Mouse (Mus musculus) heart, embryonic 10.5 days (tissue): ENCODE measurements around the gene Iffo1. TPM values are rescaled to one million over a fixed set of nuclear protein-coding genes. Genes with fewer than 3 reads are reported as not detected.

Experiments
- DNase-seq: peaks from one replicate; pipeline ENCODE4 v3.0.0-alpha.2; 2017; ENCODE audit warnings: low spot score
- H3K27ac ChIP-seq: fragments of 300-500 bp; sonication (generic); 2 replicates; pipeline ENCODE4 v1.5.1; 2016; ENCODE audit warnings: mild to moderate bottlenecking
- H3K27me3 ChIP-seq: fragments of 300-500 bp; sonication (generic); 2 replicates; pipeline ENCODE4 v1.6.1; 2016; ENCODE audit warnings: mild to moderate bottlenecking; ENCODE audit not compliant: poor library complexity, insufficient read depth, severe bottlenecking
- H3K36me3 ChIP-seq: fragments of 300-500 bp; sonication (generic); 2 replicates; pipeline ENCODE4 v1.6.1; 2016; ENCODE audit warnings: mild to moderate bottlenecking, moderate library complexity
- H3K4me1 ChIP-seq: fragments of 300-500 bp; sonication (generic); 2 replicates; pipeline ENCODE4 v1.6.1; 2016; ENCODE audit warnings: mild to moderate bottlenecking
- H3K4me3 ChIP-seq: fragments of 300-500 bp; sonication (generic); 2 replicates; pipeline ENCODE4 v1.5.1; 2016; ENCODE audit warnings: mild to moderate bottlenecking, moderate library complexity
- H3K9me3 ChIP-seq: fragments of 300-500 bp; sonication (generic); 2 replicates; pipeline ENCODE4 v1.6.1; 2016; ENCODE audit warnings: mild to moderate bottlenecking, moderate library complexity
- WGBS: fragments of 180-500 bp; shearing (Covaris S2); methylation state at CpG from one replicate; pipeline ENCODE4 v1.1.7; 2016; 5-methylcytosine and 5-hydroxymethylcytosine counted together
- polyA plus RNA-seq: library from polyadenylated mRNA; unstranded; fragments of >200 nt; fragmentation: Nextera tagmentation; extraction: Ambion mirVana; gene quantifications from 2 replicates; pipeline ENCODE4 v1.2.1, GENCODE M21; 2016

The Iffo1 gene
- polyA plus RNA-seq: 11.7 and 11.9 TPM in 2 replicates

- WGBS: under 1% methylated on average over 16 of the region's 16 CpGs
These were observed at the start of gene Iffo1 for GRCm38 (mm10) chr6:125145001-125145400. Gene Iffo1, plus strand, starts transcription at chr6:125145241.

GRCm38 (mm10) chr6:125095391-125096278 lies 49.4 kb upstream of the Iffo1 start, which contains the start of gene Chd4:
Gene Chd4, plus strand, starts transcription at chr6:125095981.
- H3K9me3 ChIP-seq: no peaks in the 10 kb centered on the region
- H3K4me1 ChIP-seq: peaks cover 50% of the 10 kb centered on the region
- peak; percentile 96 for DNase-seq
- H3K4me3 ChIP-seq: peak within 1 kb of the TSS; percentile 98
- peaks cover 27% of the 10 kb centered on the region for H3K36me3 ChIP-seq
- no peaks in the 10 kb centered on the region for H3K27me3 ChIP-seq
- WGBS: 2% methylated on average over 45 of the region's 45 CpGs
- H3K27ac ChIP-seq: peak within 1 kb of the TSS; percentile 98

More at GRCm38 (mm10) chr6:125145001-125145400, at the start of gene Iffo1:
- Histone ChIP-seq H3K9me3 (no peaks in the 10 kb centered on the region), H3K36me3 (peaks cover 46% of the 10 kb centered on the region), H3K27me3 (no peaks in the 10 kb centered on the region), H3K4me3 (peak within 1 kb of the TSS; percentile 86), H3K4me1 (peaks cover 58% of the 10 kb centered on the region), H3K27ac (peak within 1 kb of the TSS; percentile 92)
- DNase-seq: peak; percentile 97

- peaks cover 33% of the 10 kb centered on the region for H3K36me3 ChIP-seq
- no peak for DNase-seq
- peak overlapping the region; percentile 98 for H3K27ac ChIP-seq
- under 1% methylated on average over 18 of the region's 32 CpGs for WGBS
- H3K27me3 ChIP-seq: no peaks in the 10 kb centered on the region
- H3K4me3 ChIP-seq: peak overlapping the region; percentile 98
- H3K9me3 ChIP-seq: no peaks in the 10 kb centered on the region
- peaks cover 54% of the 10 kb centered on the region for H3K4me1 ChIP-seq
These were observed 48.8 kb upstream of the Iffo1 start for GRCm38 (mm10) chr6:125096279-125096596.

GRCm38 (mm10) chr6:125096597-125097345 lies 48.3 kb upstream of the Iffo1 start:
- WGBS: under 1% methylated on average over 42 of the region's 44 CpGs
- Histone ChIP-seq H3K4me3 (peak overlapping the region; percentile 98), H3K9me3 (no peaks in the 10 kb centered on the region), H3K27ac (peak overlapping the region; percentile 98), H3K4me1 (peaks cover 59% of the 10 kb centered on the region), H3K36me3 (peaks cover 38% of the 10 kb centered on the region), H3K27me3 (no peaks in the 10 kb centered on the region)
- no peak for DNase-seq

- H3K36me3 ChIP-seq: peaks cover 44% of the 10 kb centered on the region
- no peaks in the 10 kb centered on the region for H3K9me3 ChIP-seq
- peak overlapping the region; percentile 98 for H3K27ac ChIP-seq
- no peaks in the 10 kb centered on the region for H3K27me3 ChIP-seq
- no peak for DNase-seq
- H3K4me3 ChIP-seq: peak overlapping the region; percentile 98
- peaks cover 60% of the 10 kb centered on the region for H3K4me1 ChIP-seq
- WGBS: 3% methylated on average over 12 of the region's 12 CpGs
These were observed 47.7 kb upstream of the Iffo1 start for GRCm38 (mm10) chr6:125097346-125097689.

- no peaks in the 10 kb centered on the region for H3K9me3 ChIP-seq
- 51% methylated on average over 8 of the region's 8 CpGs for WGBS
- peaks cover 50% of the 10 kb centered on the region for H3K36me3 ChIP-seq
- no peaks in the 10 kb centered on the region for H3K27me3 ChIP-seq
- peak overlapping the region; percentile 98; the same call in 1 of the 2 replicates for H3K27ac ChIP-seq
- no peak for DNase-seq
- H3K4me3 ChIP-seq: peak overlapping the region; percentile 98
- H3K4me1 ChIP-seq: peaks cover 60% of the 10 kb centered on the region
These were observed 47.1 kb upstream of the Iffo1 start for GRCm38 (mm10) chr6:125097951-125098350.

GRCm38 (mm10) chr6:125098513-125098912 lies 46.5 kb upstream of the Iffo1 start:
- Histone ChIP-seq H3K4me1 (peaks cover 60% of the 10 kb centered on the region), H3K9me3 (no peaks in the 10 kb centered on the region), H3K27ac (peak overlapping the region; percentile 98), H3K36me3 (peaks cover 54% of the 10 kb centered on the region), H3K27me3 (no peaks in the 10 kb centered on the region), H3K4me3 (peak overlapping the region; percentile 98)
- no peak for DNase-seq
- WGBS: 72% methylated on average over 3 of the region's 3 CpGs

GRCm38 (mm10) chr6:125099421-125099971 lies 45.5 kb upstream of the Iffo1 start:
- WGBS: 35% methylated on average over 5 of the region's 5 CpGs
- Histone ChIP-seq H3K27me3 (no peaks in the 10 kb centered on the region), H3K9me3 (no peaks in the 10 kb centered on the region), H3K4me1 (peaks cover 60% of the 10 kb centered on the region), H3K4me3 (peak overlapping the region; percentile 98), H3K36me3 (peaks cover 64% of the 10 kb centered on the region), H3K27ac (peak overlapping the region; percentile 82)
- DNase-seq: peak; percentile 75

GRCm38 (mm10) chr6:125101444-125101843 lies 43.6 kb upstream of the Iffo1 start:
- Histone ChIP-seq H3K9me3 (no peaks in the 10 kb centered on the region), H3K27ac (no peak overlapping the region), H3K36me3 (peaks cover 83% of the 10 kb centered on the region), H3K4me3 (no peak overlapping the region), H3K27me3 (no peaks in the 10 kb centered on the region), H3K4me1 (peaks cover 46% of the 10 kb centered on the region)
- no peak for DNase-seq
- 66% methylated on average over 9 of the region's 9 CpGs for WGBS

GRCm38 (mm10) chr6:125104223-125104622 lies 40.8 kb upstream of the Iffo1 start:
- 75% methylated on average over 4 of the region's 4 CpGs for WGBS
- Histone ChIP-seq H3K4me1 (peaks cover 26% of the 10 kb centered on the region), H3K27ac (no peak overlapping the region), H3K9me3 (no peaks in the 10 kb centered on the region), H3K4me3 (no peak overlapping the region), H3K27me3 (no peaks in the 10 kb centered on the region), H3K36me3 (peaks cover 98% of the 10 kb centered on the region)
- peak; percentile 89 for DNase-seq

- no peaks in the 10 kb centered on the region for H3K4me1 ChIP-seq
- H3K4me3 ChIP-seq: no peak overlapping the region
- no peak for DNase-seq
- no peak overlapping the region for H3K27ac ChIP-seq
- H3K36me3 ChIP-seq: peaks cover 98% of the 10 kb centered on the region
- no peaks in the 10 kb centered on the region for H3K9me3 ChIP-seq
- WGBS: 98% methylated on average over 2 of the region's 2 CpGs
- H3K27me3 ChIP-seq: no peaks in the 10 kb centered on the region
These were observed 37.3 kb upstream of the Iffo1 start for GRCm38 (mm10) chr6:125107705-125108104.

GRCm38 (mm10) chr6:125109371-125109770 lies 35.7 kb upstream of the Iffo1 start:
- Histone ChIP-seq H3K27me3 (no peaks in the 10 kb centered on the region), H3K4me3 (no peak overlapping the region), H3K27ac (no peak overlapping the region), H3K9me3 (no peaks in the 10 kb centered on the region), H3K4me1 (no peaks in the 10 kb centered on the region), H3K36me3 (peaks cover 100% of the 10 kb centered on the region)
- no peak for DNase-seq
- WGBS: 85% methylated on average over 14 of the region's 14 CpGs

GRCm38 (mm10) chr6:125110927-125111326 lies 34.1 kb upstream of the Iffo1 start:
- no peaks in the 10 kb centered on the region for H3K4me1 ChIP-seq
- H3K27ac ChIP-seq: no peak overlapping the region
- H3K36me3 ChIP-seq: peaks cover 100% of the 10 kb centered on the region
- WGBS: 91% methylated on average over 7 of the region's 7 CpGs
- DNase-seq: no peak
- no peaks in the 10 kb centered on the region for H3K27me3 ChIP-seq
- H3K9me3 ChIP-seq: no peaks in the 10 kb centered on the region
- no peak overlapping the region for H3K4me3 ChIP-seq
